Mouse (Mus musculus): ENCODE results near the gene Crtam.

Crtam gene

GRCm38 (mm10) chr9:41004415-41004814 is at the start of gene Crtam:
Gene Crtam, minus strand, starts transcription at chr9:41004628.
- DNase-seq (ENCODE audit: extremely low read depth, low read depth, low spot score) = no peak

- DNase-seq (ENCODE audit: extremely low read depth, low read depth, low spot score) = no peak
Observed at GRCm38 (mm10) chr9:41054166-41054565, 49.7 kb upstream of the Crtam start.

- DNase-seq (ENCODE audit: extremely low read depth, low read depth, low spot score) = no peak
Observed at GRCm38 (mm10) chr9:41053478-41053877, 49.0 kb upstream of the Crtam start.

- DNase-seq (ENCODE audit: extremely low read depth, low read depth, low spot score) = no peak
Observed at GRCm38 (mm10) chr9:41051080-41051932, 46.9 kb upstream of the Crtam start.

GRCm38 (mm10) chr9:41050331-41051079 is 46.1 kb upstream of the Crtam start:
- DNase-seq (ENCODE audit: extremely low read depth, low read depth, low spot score) = no peak

GRCm38 (mm10) chr9:41049282-41049681 is 44.9 kb upstream of the Crtam start:
- no peak for DNase-seq (ENCODE audit: extremely low read depth, low read depth, low spot score)

GRCm38 (mm10) chr9:41048820-41049219 is 44.4 kb upstream of the Crtam start:
- DNase-seq (ENCODE audit: extremely low read depth, low read depth, low spot score) = no peak

- DNase-seq (ENCODE audit: extremely low read depth, low read depth, low spot score) = no peak
Observed at GRCm38 (mm10) chr9:41048216-41048615, 43.8 kb upstream of the Crtam start.

- DNase-seq (ENCODE audit: extremely low read depth, low read depth, low spot score) = no peak
Observed at GRCm38 (mm10) chr9:41047654-41048053, 43.2 kb upstream of the Crtam start.

GRCm38 (mm10) chr9:41044626-41045025 is 40.2 kb upstream of the Crtam start:
- no peak for DNase-seq (ENCODE audit: extremely low read depth, low read depth, low spot score)

- DNase-seq (ENCODE audit: extremely low read depth, low read depth, low spot score) = no peak
Observed at GRCm38 (mm10) chr9:41043641-41044040, 39.2 kb upstream of the Crtam start.

- DNase-seq (ENCODE audit: extremely low read depth, low read depth, low spot score) = no peak
Observed at GRCm38 (mm10) chr9:41041404-41041803, 37.0 kb upstream of the Crtam start.

GRCm38 (mm10) chr9:41038150-41038664 is 33.8 kb upstream of the Crtam start:
- no peak for DNase-seq (ENCODE audit: extremely low read depth, low read depth, low spot score)

GRCm38 (mm10) chr9:41031590-41032489 is 27.4 kb upstream of the Crtam start:
- no peak for DNase-seq (ENCODE audit: extremely low read depth, low read depth, low spot score)

GRCm38 (mm10) chr9:41029827-41030226 is 25.4 kb upstream of the Crtam start:
- DNase-seq (ENCODE audit: extremely low read depth, low read depth, low spot score) = no peak

GRCm38 (mm10) chr9:41028470-41028869 is 24.0 kb upstream of the Crtam start:
- DNase-seq (ENCODE audit: extremely low read depth, low read depth, low spot score) = no peak

- DNase-seq (ENCODE audit: extremely low read depth, low read depth, low spot score) = no peak
Observed at GRCm38 (mm10) chr9:41021690-41022089, 17.3 kb upstream of the Crtam start.

GRCm38 (mm10) chr9:41020486-41020885 is 16.1 kb upstream of the Crtam start:
- no peak for DNase-seq (ENCODE audit: extremely low read depth, low read depth, low spot score)

- no peak for DNase-seq (ENCODE audit: extremely low read depth, low read depth, low spot score)
Observed at GRCm38 (mm10) chr9:41014512-41014911, 10.1 kb upstream of the Crtam start.

GRCm38 (mm10) chr9:41012456-41012855 is 8.0 kb upstream of the Crtam start:
- no peak for DNase-seq (ENCODE audit: extremely low read depth, low read depth, low spot score)
